Mouse (Mus musculus) hindbrain, embryonic 11.5 days (tissue): Measurements from ENCODE around the gene 1110008P14Rik. TPM values are rescaled to one million over a fixed set of nuclear protein-coding genes. Genes with fewer than 3 reads are reported as not detected.

Experiments
- ATAC-seq: fragments of 200-750 bp; cut with Nextera tagmentation; 2 replicates; pipeline ENCODE4 v1.8.0; 2017; ENCODE audit warnings: mild to moderate bottlenecking, moderate TSS enrichment, moderate library complexity; ENCODE audit not compliant: low FRiP score
- DNase-seq: peaks from one replicate; pipeline ENCODE4 v3.0.0-alpha.2; 2015; ENCODE audit warnings: low spot score
- H3K27ac ChIP-seq: fragments of 300-500 bp; sonication (generic); 2 replicates; pipeline ENCODE4 v1.5.1; 2014; ENCODE audit warnings: mild to moderate bottlenecking, low read depth, low read length
- H3K27me3 ChIP-seq: fragments of 300-500 bp; sonication (generic); 2 replicates; pipeline ENCODE4 v1.6.1; 2014; ENCODE audit warnings: mild to moderate bottlenecking, low read length, moderate library complexity, mixed read lengths; ENCODE audit not compliant: control insufficient read depth, insufficient read depth
- H3K36me3 ChIP-seq: fragments of 300-500 bp; sonication (generic); 2 replicates; pipeline ENCODE4 v1.6.1; 2014; ENCODE audit warnings: mild to moderate bottlenecking, low read length, moderate library complexity, mixed read lengths; ENCODE audit not compliant: control insufficient read depth, insufficient read depth
- H3K4me1 ChIP-seq: fragments of 300-500 bp; sonication (generic); replicated peaks from 2 replicates; pipeline ENCODE4 v1.6.1; 2014; ENCODE audit warnings: low read length, mixed read lengths; ENCODE audit not compliant: control insufficient read depth, insufficient read depth
- H3K4me2 ChIP-seq: fragments of 300-500 bp; sonication (generic); replicated peaks from 2 replicates; pipeline ENCODE4 v1.6.1; 2014; ENCODE audit warnings: mild to moderate bottlenecking, low read depth, low read length
- H3K4me3 ChIP-seq: fragments of 300-500 bp; sonication (generic); 2 replicates; pipeline ENCODE4 v1.5.1; 2014; ENCODE audit warnings: low read depth, low read length
- H3K9ac ChIP-seq: fragments of 300-500 bp; sonication (generic); 2 replicates; pipeline ENCODE4 v1.6.1; 2014; ENCODE audit warnings: low read depth, low read length
- H3K9me3 ChIP-seq: fragments of 300-500 bp; sonication (generic); 2 replicates; pipeline ENCODE4 v1.6.1; 2016; ENCODE audit warnings: low read length; ENCODE audit not compliant: control insufficient read depth
- WGBS: fragments of 180-500 bp; shearing (Covaris S2); extraction: QIAGEN DNeasy Blood & Tissue Kit; methylation state at CpG from one replicate; pipeline ENCODE4 v1.1.7; 2014; 5-methylcytosine and 5-hydroxymethylcytosine counted together
- polyA plus RNA-seq: library from polyadenylated mRNA; unstranded; fragments of >200 nt; fragmentation: Nextera tagmentation; extraction: Ambion mirVana; gene quantifications from 2 replicates; pipeline ENCODE4 v1.2.1, GENCODE M21; 2014

1110008P14Rik gene
- polyA plus RNA-seq, 1 experiment from 2014 or later: 62.7 TPM

DNA sequence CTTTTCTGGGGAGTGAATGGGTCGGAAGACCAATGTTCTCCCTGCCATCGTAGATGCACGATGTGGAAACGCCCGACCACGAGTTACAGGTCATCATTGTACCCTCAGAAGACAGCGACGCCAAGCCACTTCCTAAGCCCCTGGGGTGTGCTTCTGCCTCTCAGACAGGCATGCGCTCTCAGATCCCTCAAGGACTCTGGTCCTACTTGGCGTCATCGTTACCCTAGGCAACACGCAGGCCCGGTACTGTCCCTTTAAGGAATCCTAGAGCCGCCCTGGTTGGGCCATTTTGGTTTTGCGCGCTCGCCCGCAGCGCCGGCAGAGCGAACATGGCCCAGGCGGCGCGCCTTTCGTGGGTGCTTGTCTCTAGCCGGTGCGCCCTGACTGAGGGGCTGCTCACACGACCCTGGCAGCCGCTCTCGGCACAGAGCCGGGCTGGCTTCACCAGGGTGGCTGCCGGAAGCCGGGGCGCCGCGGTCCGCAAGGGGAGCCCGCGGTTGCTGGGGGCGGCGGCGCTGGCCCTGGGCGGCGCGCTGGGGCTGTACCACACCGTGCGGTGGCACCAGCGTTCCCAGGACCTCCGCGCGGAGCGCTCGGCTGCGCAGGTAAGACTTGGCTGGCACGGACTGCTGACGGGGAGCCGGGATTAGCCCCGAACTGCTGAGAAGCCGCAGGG lies 14.3 kb upstream of the 1110008P14Rik start:
- peak overlapping the region; percentile 89 for H3K4me3 ChIP-seq
- peak overlapping the region; percentile 57 for H3K4me2 ChIP-seq
- H3K36me3 ChIP-seq: no peaks in the 10 kb centered on the region
- no peaks in the 10 kb centered on the region for H3K27me3 ChIP-seq
- peak overlapping the region; percentile 70 for H3K27ac ChIP-seq
- peaks cover 4% of the 10 kb centered on the region; the same call in 1 of the 2 replicates for H3K4me1 ChIP-seq
- WGBS: 0% methylated on average over 58 of the region's 59 CpGs
- DNase-seq: peak; percentile 89
- no peaks in the 10 kb centered on the region for H3K9me3 ChIP-seq
- H3K9ac ChIP-seq: peak overlapping the region; percentile 86
- peak; percentile 97 for ATAC-seq

DNA sequence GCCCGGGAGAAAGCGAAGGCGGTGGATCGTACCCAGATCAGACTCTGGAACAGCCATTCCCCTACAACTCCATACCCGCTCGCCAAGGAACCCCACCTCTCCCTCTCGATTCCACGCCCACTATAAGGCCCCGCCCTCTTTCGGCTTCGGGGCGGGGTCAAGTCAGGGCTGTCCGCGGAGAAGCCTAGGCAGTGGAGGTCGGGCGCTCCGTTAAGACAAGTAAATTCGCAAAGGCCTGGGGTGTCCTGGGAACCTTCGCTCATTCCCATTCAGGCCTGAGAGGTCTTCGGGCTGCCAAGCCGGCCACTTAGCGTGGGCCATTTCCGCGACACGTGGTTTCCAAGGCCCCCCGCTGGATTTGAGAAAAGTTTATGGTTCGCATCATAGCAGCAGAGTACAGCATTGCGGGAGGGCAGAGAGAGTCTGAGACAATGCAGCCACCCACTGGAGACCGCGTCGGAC lies 13.8 kb upstream of the 1110008P14Rik start, which contains the start of gene Ptges2:
Gene Ptges2, plus strand, starts transcription at position 413 of the 462 bp plus-strand sequence.
- H3K9me3 ChIP-seq: no peaks in the 10 kb centered on the region
- H3K4me2 ChIP-seq: peak within 1 kb of the TSS; percentile 57
- peak within 1 kb of the TSS; percentile 89 for H3K4me3 ChIP-seq
- 0% methylated on average over 31 of the region's 31 CpGs for WGBS
- no peaks in the 10 kb centered on the region for H3K36me3 ChIP-seq
- H3K27ac ChIP-seq: peak within 1 kb of the TSS; percentile 70
- no peaks in the 10 kb centered on the region for H3K27me3 ChIP-seq
- peak; percentile 90 for ATAC-seq
- peak within 1 kb of the TSS; percentile 86 for H3K9ac ChIP-seq
- peaks cover 4% of the 10 kb centered on the region; the same call in 1 of the 2 replicates for H3K4me1 ChIP-seq
- peak; percentile 92 for DNase-seq

DNA sequence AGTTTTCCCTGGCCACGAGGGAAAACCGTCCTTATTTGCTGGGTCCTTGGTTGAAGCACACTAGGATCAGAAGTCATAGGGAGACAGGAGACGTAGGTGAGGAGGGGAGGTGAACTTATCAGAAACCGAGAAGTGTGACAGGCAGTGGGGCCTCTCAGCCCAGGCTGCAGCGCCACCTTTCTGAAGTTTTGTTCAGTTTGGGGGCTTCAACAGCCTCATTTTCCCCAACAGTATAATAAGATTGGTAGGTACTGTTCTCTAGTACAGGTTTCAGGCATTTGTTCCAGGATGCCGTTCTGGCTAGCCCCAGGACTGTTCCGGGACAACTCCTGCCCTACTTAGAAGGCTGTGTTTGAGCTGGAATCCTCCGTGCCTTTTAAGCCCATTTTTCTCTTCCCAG lies 13.2 kb upstream of the 1110008P14Rik start:
- Histone ChIP-seq H3K4me1 (peaks cover 4% of the 10 kb centered on the region; the same call in 1 of the 2 replicates), H3K27ac (peak overlapping the region; percentile 70), H3K9me3 (no peaks in the 10 kb centered on the region), H3K9ac (peak overlapping the region; percentile 86), H3K27me3 (no peaks in the 10 kb centered on the region), H3K4me2 (peak overlapping the region; percentile 57), H3K36me3 (no peaks in the 10 kb centered on the region), H3K4me3 (peak overlapping the region; percentile 89)
- DNase-seq (no peak), ATAC-seq (0 out of 2 replicates have a peak, but pooled peaks have one; percentile 1)
- WGBS: 4% methylated on average over 8 of the region's 8 CpGs

DNA sequence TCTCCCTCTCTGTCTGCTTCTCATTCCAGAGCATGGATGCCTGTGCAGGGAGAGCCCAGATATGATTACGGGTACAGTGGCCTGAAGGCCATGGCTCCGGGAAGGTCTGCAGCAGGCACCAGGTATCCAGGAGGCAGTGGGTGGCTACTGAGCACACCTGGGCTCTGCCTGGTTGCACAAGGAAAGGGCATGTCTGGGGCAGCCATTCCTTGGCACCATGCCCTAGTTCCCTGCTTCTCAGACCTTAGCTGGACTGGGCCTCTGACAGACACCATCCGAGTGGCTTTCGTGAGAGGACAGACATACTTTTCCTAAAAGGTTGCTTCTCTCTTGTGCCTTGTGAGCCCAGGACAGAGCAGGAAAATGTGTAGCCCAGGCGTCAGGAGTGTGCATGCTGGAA lies 10.3 kb upstream of the 1110008P14Rik start:
- Histone ChIP-seq H3K36me3 (no peaks in the 10 kb centered on the region), H3K4me2 (no peak overlapping the region), H3K4me1 (peaks cover 2% of the 10 kb centered on the region; the same call in 1 of the 2 replicates), H3K4me3 (no peak overlapping the region), H3K27me3 (no peaks in the 10 kb centered on the region), H3K9me3 (no peaks in the 10 kb centered on the region), H3K9ac (no peak overlapping the region), H3K27ac (no peak overlapping the region)
- DNase-seq (no peak), ATAC-seq (no peak)
- 90% methylated on average over 5 of the region's 5 CpGs for WGBS

DNA sequence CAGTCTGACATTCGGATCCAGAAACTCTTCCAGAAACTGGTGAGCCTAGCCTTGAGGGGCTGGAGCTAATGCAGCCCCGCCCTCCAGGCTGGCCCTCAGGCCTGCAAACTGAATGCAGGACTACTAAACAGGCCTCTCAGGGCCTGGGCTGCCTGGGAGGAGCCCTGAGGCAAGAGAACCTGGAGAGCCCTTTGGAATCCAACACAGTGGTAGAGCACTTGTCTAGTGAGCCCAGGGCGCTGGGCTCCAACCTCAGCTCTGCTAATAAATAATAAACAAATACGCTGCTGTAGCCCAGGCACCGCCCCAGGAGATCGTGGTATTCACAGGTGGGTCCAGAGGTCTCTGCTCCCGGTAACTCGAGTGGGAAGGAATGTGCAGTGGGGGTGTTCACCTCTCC lies 9.1 kb upstream of the 1110008P14Rik start:
- ATAC-seq (no peak), DNase-seq (no peak)
- 72% methylated on average over 8 of the region's 8 CpGs for WGBS
- Histone ChIP-seq H3K9me3 (no peaks in the 10 kb centered on the region), H3K4me2 (no peak overlapping the region), H3K27me3 (no peaks in the 10 kb centered on the region), H3K9ac (no peak overlapping the region), H3K4me1 (no peaks in the 10 kb centered on the region), H3K27ac (no peak overlapping the region), H3K4me3 (no peak overlapping the region), H3K36me3 (no peaks in the 10 kb centered on the region)

DNA sequence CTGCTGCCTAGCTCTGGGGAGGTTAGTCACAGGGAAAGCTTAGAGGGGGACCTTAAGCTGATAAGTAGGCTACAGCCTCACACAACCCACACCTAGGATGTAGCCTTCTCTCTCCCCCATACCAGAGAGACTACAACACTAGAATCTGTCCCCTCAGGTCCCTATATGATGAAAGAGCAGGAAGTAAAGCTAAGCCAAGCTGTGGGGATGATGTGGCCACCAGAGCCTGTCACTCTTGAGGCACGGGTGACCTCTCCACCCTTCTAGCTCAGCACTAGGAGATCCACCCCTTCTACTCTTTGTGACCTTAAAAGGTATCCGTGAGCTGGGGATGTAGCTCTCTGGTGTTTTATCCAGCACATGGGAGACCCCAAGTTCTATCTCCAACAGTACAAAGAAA lies 7.4 kb upstream of the 1110008P14Rik start:
- no peak for ATAC-seq

DNA sequence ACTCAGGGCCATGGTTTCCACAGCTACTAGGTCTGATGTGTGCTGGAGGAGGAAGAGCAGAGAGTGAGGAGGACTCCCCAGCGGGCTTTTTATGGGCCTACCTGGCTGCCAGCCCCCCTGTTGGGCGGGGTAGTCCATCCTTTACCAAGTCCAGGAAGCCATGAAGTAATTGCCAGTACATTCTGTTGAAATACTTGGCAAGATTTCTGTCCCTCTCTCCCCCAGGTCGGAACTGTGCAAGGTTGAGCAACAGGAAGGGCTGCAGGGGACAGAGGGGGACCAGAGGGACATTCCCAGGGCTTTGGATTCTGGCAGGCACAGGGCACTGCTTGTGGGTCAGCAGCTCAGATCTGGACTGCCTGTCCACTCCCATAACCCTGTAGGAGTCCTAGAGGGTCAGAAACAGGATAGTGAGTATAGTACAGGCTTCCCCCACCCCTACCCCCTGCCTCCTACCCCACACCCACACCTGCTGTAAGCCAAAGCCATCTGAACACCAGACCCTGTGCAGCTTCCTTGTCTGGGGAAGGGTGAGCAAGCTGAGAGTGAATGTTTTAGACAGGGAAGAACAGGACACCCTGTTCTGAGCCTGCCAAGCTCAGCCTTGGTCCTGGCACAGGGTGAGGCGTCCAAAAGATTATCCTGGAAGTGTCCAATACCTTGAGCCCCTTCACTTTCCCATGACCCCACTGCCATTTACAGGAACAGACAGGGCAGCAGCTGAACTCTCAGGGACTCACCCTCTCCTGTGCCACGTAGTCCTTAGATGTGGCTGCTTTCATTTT lies 6.2 kb upstream of the 1110008P14Rik start, which contains the start of gene Lcn2:
Gene Lcn2, minus strand, starts transcription at position 547 of the 785 bp plus-strand sequence.
- Histone ChIP-seq H3K9me3 (no peaks in the 10 kb centered on the region), H3K9ac (no peak within 1 kb of the TSS), H3K27ac (no peak within 1 kb of the TSS), H3K4me2 (no peak within 1 kb of the TSS), H3K4me3 (no peak within 1 kb of the TSS), H3K36me3 (no peaks in the 10 kb centered on the region), H3K27me3 (peaks cover 2% of the 10 kb centered on the region; the same call in 1 of the 2 replicates), H3K4me1 (no peaks in the 10 kb centered on the region)
- DNase-seq (no peak), ATAC-seq (no peak)
- 64% methylated on average over 5 of the region's 5 CpGs for WGBS

More for the DNA sequence above, 7.4 kb upstream of the 1110008P14Rik start:
- no peak overlapping the region for H3K4me3 ChIP-seq
- no peak overlapping the region for H3K4me2 ChIP-seq
- no peaks in the 10 kb centered on the region for H3K36me3 ChIP-seq
- H3K9me3 ChIP-seq: no peaks in the 10 kb centered on the region
- no peak for DNase-seq
- WGBS: 64% methylated on average over 2 of the region's 2 CpGs
- H3K4me1 ChIP-seq: no peaks in the 10 kb centered on the region
- H3K9ac ChIP-seq: no peak overlapping the region
- no peak overlapping the region for H3K27ac ChIP-seq
- H3K27me3 ChIP-seq: 0 out of 2 replicates have a peak, but pooled peaks cover 2% of the 10 kb centered on the region

DNA sequence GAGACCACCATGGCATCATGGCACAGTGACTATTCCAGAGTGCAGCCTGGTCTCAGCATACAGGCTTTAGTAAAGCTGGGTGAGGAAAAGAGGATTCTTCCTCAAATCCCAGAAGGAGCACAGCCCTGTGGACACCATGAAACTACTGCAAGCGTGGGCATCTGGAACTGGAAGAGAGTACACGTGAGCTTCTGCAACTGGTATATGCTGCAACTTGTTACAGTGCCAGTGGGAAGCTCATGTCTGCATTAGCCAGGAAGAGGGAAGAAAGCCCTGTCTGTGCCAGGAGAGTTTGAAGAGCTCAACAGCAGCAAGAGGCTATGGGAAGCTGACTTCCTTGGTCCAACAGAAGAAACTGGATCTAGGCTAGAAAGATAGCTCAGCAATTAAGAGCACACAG lies 951 bp upstream of the 1110008P14Rik start:
- Histone ChIP-seq H3K9me3 (no peaks in the 10 kb centered on the region), H3K27me3 (peaks cover 2% of the 10 kb centered on the region; the same call in 1 of the 2 replicates), H3K4me1 (no peaks in the 10 kb centered on the region; the same call in 1 of the 2 replicates), H3K4me2 (no peak overlapping the region), H3K36me3 (peaks cover 6% of the 10 kb centered on the region; the same call in 1 of the 2 replicates), H3K27ac (no peak overlapping the region), H3K4me3 (no peak overlapping the region), H3K9ac (no peak overlapping the region)
- WGBS: 87% methylated on average over 2 of the region's 2 CpGs
- ATAC-seq (no peak), DNase-seq (no peak)
